Mouse (Mus musculus) stomach, postnatal 0 days (tissue): ENCODE results near the gene Ppp1r27.

ENCODE experiments used
- CTCF ChIP-seq: IDR thresholded peaks from 2 replicates; pipeline ENCODE4 v1.5.1; 2016; ENCODE audit warnings: antibody characterized with exemption, low read depth, mild to moderate bottlenecking, moderate library complexity
- EP300 ChIP-seq: optimal IDR thresholded peaks from 2 replicates; pipeline ENCODE3; 2016; ENCODE audit warnings: antibody characterized with exemption

DNA sequence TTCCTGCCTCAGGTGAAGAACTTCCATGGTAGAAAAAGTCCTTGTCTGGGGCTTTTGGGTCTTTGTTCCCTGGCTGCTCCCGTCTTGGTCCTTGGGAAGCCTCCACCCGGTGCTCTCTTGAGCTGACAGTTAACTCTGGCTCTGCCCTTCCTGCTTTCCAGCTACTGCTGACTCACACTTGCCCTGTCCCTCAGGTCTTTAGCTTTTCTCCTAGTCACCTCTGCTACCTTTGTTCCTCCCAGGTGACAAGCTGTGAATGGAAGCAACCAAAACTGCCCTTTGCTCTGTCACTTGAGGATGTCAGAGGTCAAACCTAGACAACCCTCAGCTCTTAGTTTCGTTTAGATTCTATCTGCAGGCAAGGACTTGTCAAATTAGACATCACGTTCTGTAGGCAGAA is 41.0 kb downstream of the Ppp1r27 start:
- no peak for TF ChIP-seq CTCF
- TF ChIP-seq EP300 = no peak
